Mouse (Mus musculus) CH12.LX (cell line): ENCODE results near the gene Afg3l1. TPM values are rescaled to one million over a fixed set of nuclear protein-coding genes. Genes with fewer than 3 reads are reported as not detected.

ENCODE experiments used
- DNase-seq: peaks from one replicate; pipeline ENCODE4 v3.0.0-alpha.2; 2013; ENCODE audit errors: extremely low read depth
- H3K27ac ChIP-seq: 2 replicates; pipeline ENCODE4 v1.5.1; 2012; ENCODE audit warnings: low read depth, mild to moderate bottlenecking, control low read depth, moderate library complexity; ENCODE audit not compliant: insufficient read depth
- H3K27me3 ChIP-seq: replicated peaks from 2 replicates; pipeline ENCODE3; 2012; ENCODE audit warnings: inconsistent platforms
- H3K36me3 ChIP-seq, 2 experiments: replicated peaks in 1 of 2; 2 replicates each; pipeline versions ENCODE3 to v1.6.1; 2012; ENCODE audit warnings: inconsistent platforms in 1 of 2, low read length in 1 of 2, mild to moderate bottlenecking in 1 of 2, mixed read lengths in 1 of 2, moderate library complexity in 1 of 2; ENCODE audit not compliant: control insufficient read depth in 1 of 2, insufficient read depth in 1 of 2
- H3K4me1 ChIP-seq, 2 experiments: 2 replicates each; pipeline ENCODE4 v1.6.1; 2012; ENCODE audit warnings: inconsistent platforms in 1 of 2, moderate library complexity in 1 of 2; ENCODE audit not compliant: insufficient read depth in 2 of 2, control insufficient read depth in 1 of 2
- H3K4me2 ChIP-seq: 2 replicates; pipeline ENCODE4 v1.6.1; 2012; ENCODE audit warnings: low read depth, mild to moderate bottlenecking, control low read depth; ENCODE audit not compliant: poor library complexity, insufficient read depth, severe bottlenecking
- H3K4me3 ChIP-seq, 3 experiments: fragments of 150-350 bp in 1 of 3; sonication (generic) in 1 of 3; replicated peaks in 1 of 3; 2 replicates each; pipeline versions ENCODE3 to v1.5.1; 2011 to 2012; ENCODE audit warnings: low read depth in 2 of 3, low read length in 2 of 3, mild to moderate bottlenecking in 2 of 3, moderate library complexity in 2 of 3, control low read depth in 1 of 3, improper control_type of control experiment in 1 of 3, inconsistent platforms in 1 of 3, mixed read lengths in 1 of 3; ENCODE audit not compliant: poor library complexity in 1 of 3
- H3K79me2 ChIP-seq: replicated peaks from 2 replicates; pipeline ENCODE4 v1.6.1; 2012; ENCODE audit warnings: mild to moderate bottlenecking, moderate library complexity; ENCODE audit not compliant: control insufficient read depth, poor library complexity, insufficient read depth, severe bottlenecking; ENCODE audit errors: extremely low read depth
- H3K9ac ChIP-seq: 2 replicates; pipeline ENCODE4 v1.6.1; 2012; ENCODE audit warnings: low read depth, mild to moderate bottlenecking, control low read depth, moderate library complexity; ENCODE audit not compliant: insufficient read depth
- H3K9me3 ChIP-seq: replicated peaks from 2 replicates; pipeline ENCODE3; 2012; ENCODE audit warnings: low read length, inconsistent platforms, mixed read lengths
- CHD1 ChIP-seq: IDR thresholded peaks from 2 replicates; pipeline ENCODE4 v1.6.1; 2012; ENCODE audit warnings: low read depth, low read length, improper control_type of control experiment, inconsistent platforms
- CTCF ChIP-seq, 2 experiments: IDR thresholded peaks in 1 of 2; conservative IDR thresholded peaks in 1 of 2; 2 replicates each; pipeline ENCODE4 v1.5.1; 2011 to 2012; ENCODE audit warnings: low read depth in 2 of 2, low read length in 2 of 2, improper control_type of control experiment in 1 of 2, inconsistent platforms in 1 of 2, mild to moderate bottlenecking in 1 of 2, moderate library complexity in 1 of 2
- IRF4 ChIP-seq: IDR thresholded peaks from 2 replicates; pipeline ENCODE4 v1.6.1; 2014; ENCODE audit warnings: low read depth, mild to moderate bottlenecking, inconsistent platforms, low read length, improper control_type of control experiment
- MAZ ChIP-seq: IDR thresholded peaks from 2 replicates; pipeline ENCODE4 v1.6.1; 2012; ENCODE audit warnings: low read depth, mild to moderate bottlenecking, inconsistent platforms, low read length, improper control_type of control experiment, moderate library complexity
- MYC ChIP-seq: IDR thresholded peaks from 2 replicates; pipeline ENCODE4 v1.6.1; 2011; ENCODE audit warnings: low read depth, mild to moderate bottlenecking, improper control_type of control experiment, low read length
- NRF1 ChIP-seq: IDR thresholded peaks from 2 replicates; pipeline ENCODE4 v1.6.1; 2014; ENCODE audit warnings: low read depth, mild to moderate bottlenecking, inconsistent platforms, low read length, improper control_type of control experiment, moderate library complexity
- POLR2AphosphoS2 ChIP-seq: IDR thresholded peaks from 2 replicates; pipeline ENCODE4 v1.6.1; 2011; ENCODE audit warnings: low read depth, low read length, improper control_type of control experiment
- SIN3A ChIP-seq: IDR thresholded peaks from 2 replicates; pipeline ENCODE4 v1.6.1; 2012; ENCODE audit warnings: low read length, improper control_type of control experiment, inconsistent platforms
- TBP ChIP-seq: conservative IDR thresholded peaks from 2 replicates; pipeline ENCODE4 v1.6.1; 2011; ENCODE audit warnings: low read depth, low read length, improper control_type of control experiment
- TCF12 ChIP-seq: IDR thresholded peaks from 2 replicates; pipeline ENCODE4 v1.6.1; 2014; ENCODE audit warnings: low read depth, mild to moderate bottlenecking, inconsistent platforms, low read length, improper control_type of control experiment
- ZKSCAN1 ChIP-seq: IDR thresholded peaks from 2 replicates; pipeline ENCODE4 v1.6.1; 2012; ENCODE audit warnings: low read depth, inconsistent platforms, low read length, improper control_type of control experiment, borderline replicate concordance
- dilution Hi-C: fragments of 300-500 bp; cut with MboI; formaldehyde crosslinking; loops from 2 replicates; pipeline ENCODE4 v1.14.3; 2020; ENCODE audit warnings: low sequenced_read_pairs; ENCODE audit not compliant: extremely low pct_unique_long_range_greater_than_20kb, extremely low pct_ligation_motif_present
- in situ Hi-C: fragments of 300-500 bp; cut with MboI; formaldehyde crosslinking; loops from 3 replicates; pipeline ENCODE4 v1.14.3; 2019; ENCODE audit warnings: low sequenced_read_pairs, low pct_ligation_motif_present, low pct_unique_long_range_greater_than_20kb, mixed read lengths
- polyA plus RNA-seq: library from polyadenylated mRNA; unstranded; fragments of >175 nt; gene quantifications from 2 replicates; pipeline ENCODE4 v1.2.1, GENCODE M21; 2012; ENCODE audit warnings: low read depth; ENCODE audit not compliant: insufficient read length
- total RNA-seq, 2 experiments: library from RNA; depleted of rRNA; stranded (reverse); fragments of 300-350 nt in 1 of 2; fragments of >200 nt in 1 of 2; gene quantifications; 2 replicates each; pipeline ENCODE4 v1.2.3; 2012 to 2014

Gene Afg3l1
- total and polyA plus RNA-seq, 3 experiments = 20.3 to 47.6 (median 36.0) TPM

GRCm38 (mm10) chr8:123514136-123514535 lies 36.4 kb downstream of the Afg3l1 start:
- no peak for DNase-seq
- in situ Hi-C loops = no loop called here
- no peak for TF ChIP-seq ZKSCAN1
- TF ChIP-seq MYC = no peak
- no peak for TF ChIP-seq CTCF (conservative IDR thresholded peaks at IDR 0.05 in 1 of 2, IDR thresholded peaks at IDR 0.05 in 1 of 2; ENCODE audit: low read depth in 2 of 2, low read length in 2 of 2)
- no peak for TF ChIP-seq NRF1
- TF ChIP-seq POLR2AphosphoS2 = no peak
- TF ChIP-seq IRF4 = no peak
- no peak for TF ChIP-seq TBP
- TF ChIP-seq CHD1 = no peak
- peaks cover 7 to 16% of the 10 kb centered on the region in 2 experiments for H3K36me3 ChIP-seq
- no peak overlapping the region for H3K9ac ChIP-seq
- dilution Hi-C loops = no loop called here
- no peak overlapping the region for H3K4me3 ChIP-seq
- no peak overlapping the region for H3K27ac ChIP-seq
- H3K4me1 ChIP-seq = peaks cover 0 to 10% of the 10 kb centered on the region in 2 experiments; a peak in 2 of 4 replicates
- no peaks in the 10 kb centered on the region for H3K79me2 ChIP-seq
- H3K4me2 ChIP-seq = no peak overlapping the region
- H3K9me3 ChIP-seq = no peaks in the 10 kb centered on the region
- peaks cover 51% of the 10 kb centered on the region for H3K27me3 ChIP-seq

- Histone ChIP-seq H3K9ac (peak within 1 kb of the TSS; percentile 28; the same call in 1 of the 2 replicates), H3K27ac (no peak within 1 kb of the TSS), H3K79me2 (0 out of 2 replicates have a peak, but pooled peaks cover 6% of the 10 kb centered on the region), H3K4me3 (peak within 1 kb of the TSS; percentile 34 to 59 (median 47)), H3K36me3 (peaks cover 2 to 7% of the 10 kb centered on the region in 2 experiments), H3K4me2 (peak within 1 kb of the TSS; percentile 58), H3K9me3 (no peaks in the 10 kb centered on the region), H3K4me1 (peaks cover 3 to 16% of the 10 kb centered on the region in 2 experiments), H3K27me3 (peaks cover 51% of the 10 kb centered on the region)
- DNase-seq = peak; percentile 24
- dilution Hi-C loops (no loop called here), in situ Hi-C loops (no loop called here)
- 0 out of 2 replicates have a peak, but pooled peaks have one; percentile 40 for TF ChIP-seq NRF1
- TF ChIP-seq MAZ = peak; percentile 56; the same call in 1 of the 2 replicates
- 0 out of 2 replicates have a peak, but pooled peaks have one; percentile 26 for TF ChIP-seq TCF12
- TF ChIP-seq CTCF (conservative IDR thresholded peaks at IDR 0.05 in 1 of 2, IDR thresholded peaks at IDR 0.05 in 1 of 2; ENCODE audit: low read depth in 2 of 2, low read length in 2 of 2) = peak in 1 of 2 experiments; percentile 38; a peak in 2 of 4 replicates
- TF ChIP-seq SIN3A = no peak
These were observed 37.3 kb downstream of the Afg3l1 start, which contains the start of gene Dbndd1 for GRCm38 (mm10) chr8:123514781-123515539. TSS of gene Dbndd1 (minus strand) at chr8:123515463.
